Mouse (Mus musculus): Measurements from ENCODE around the gene Rfx4.

GRCm38 (mm10) chr10:84926885-84927284, 171.0 kb downstream of the Rfx4 start:
- TF ChIP-seq POLR2A (IDR thresholded peaks at IDR 0.05; ENCODE audit: borderline replicate concordance, control insufficient read depth, low read depth, low read length) (no peak), CTCF (IDR thresholded peaks at IDR 0.05; ENCODE audit: control insufficient read depth, insufficient read depth, low read length) (no peak)

Data from bone marrow, adult 2 months (tissue).